Mouse (Mus musculus) midbrain, embryonic 15.5 days (tissue): Measurements from ENCODE around the gene Sart3. TPM values are rescaled to one million over a fixed set of nuclear protein-coding genes. Genes with fewer than 3 reads are reported as not detected.

ENCODE experiments used
- ATAC-seq: fragments of 200-750 bp; cut with Nextera tagmentation; replicated peaks from 2 replicates; pipeline ENCODE4 v1.8.0; 2017; ENCODE audit warnings: moderate TSS enrichment
- H3K27ac ChIP-seq: fragments of 300-500 bp; sonication (generic); 2 replicates; pipeline ENCODE4 v1.5.1; 2015; ENCODE audit warnings: mild to moderate bottlenecking, inconsistent platforms
- H3K27me3 ChIP-seq: fragments of 300-500 bp; sonication (generic); replicated peaks from 2 replicates; pipeline ENCODE4 v1.6.1; 2015; ENCODE audit warnings: inconsistent platforms
- H3K36me3 ChIP-seq: fragments of 300-500 bp; sonication (generic); replicated peaks from 2 replicates; pipeline ENCODE4 v1.6.1; 2015; ENCODE audit warnings: inconsistent platforms
- H3K4me1 ChIP-seq: fragments of 300-500 bp; sonication (generic); 2 replicates; pipeline ENCODE4 v1.6.1; 2015; ENCODE audit warnings: inconsistent platforms
- H3K4me2 ChIP-seq: fragments of 300-500 bp; sonication (generic); 2 replicates; pipeline ENCODE4 v1.6.1; 2015; ENCODE audit warnings: inconsistent platforms, mild to moderate bottlenecking, moderate library complexity
- H3K4me3 ChIP-seq: fragments of 300-500 bp; sonication (generic); 2 replicates; pipeline ENCODE4 v1.5.1; 2015; ENCODE audit warnings: mild to moderate bottlenecking, inconsistent platforms
- H3K9ac ChIP-seq: fragments of 300-500 bp; sonication (generic); 2 replicates; pipeline ENCODE4 v1.6.1; 2015; ENCODE audit warnings: mild to moderate bottlenecking, inconsistent platforms
- H3K9me3 ChIP-seq: fragments of 300-500 bp; sonication (generic); 2 replicates; pipeline ENCODE4 v1.6.1; 2016; ENCODE audit warnings: inconsistent platforms
- WGBS: fragments of 180-500 bp; shearing (Covaris S2); methylation state at CpG from one replicate; pipeline ENCODE4 v1.1.7; 2015; ENCODE audit warnings: mixed read lengths; 5-methylcytosine and 5-hydroxymethylcytosine counted together
- polyA plus RNA-seq: library from polyadenylated mRNA; unstranded; fragments of >200 nt; fragmentation: Nextera tagmentation; extraction: Ambion mirVana; gene quantifications from 2 replicates; pipeline ENCODE4 v1.2.1, GENCODE M21; 2015

Gene Sart3
- polyA plus RNA-seq, 1 experiment from 2014 or later = 57.5 TPM

DNA sequence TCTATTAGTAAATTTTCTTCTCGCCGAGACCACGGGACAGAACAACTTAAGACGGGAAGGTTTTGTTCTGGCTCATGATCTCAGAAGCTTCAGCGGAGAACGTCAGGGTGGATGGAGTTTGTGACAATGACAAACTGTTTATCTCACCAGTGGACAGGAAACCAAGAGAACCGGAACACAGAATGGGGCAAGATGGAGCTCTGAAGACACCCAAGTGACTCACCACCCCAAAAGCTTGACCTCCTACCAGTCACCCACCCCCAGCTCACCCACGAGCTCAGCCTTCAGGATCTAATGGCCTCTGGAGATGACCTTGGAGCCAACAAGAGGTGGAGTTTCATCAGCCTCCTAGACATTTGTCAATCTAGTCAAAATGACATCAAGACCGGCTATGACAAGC is 33.0 kb upstream of the Sart3 start:
- no peaks in the 10 kb centered on the region for H3K9me3 ChIP-seq
- H3K4me1 ChIP-seq = peaks cover 4% of the 10 kb centered on the region; the same call in 1 of the 2 replicates
- no peak overlapping the region for H3K9ac ChIP-seq
- no peaks in the 10 kb centered on the region for H3K36me3 ChIP-seq
- no peak overlapping the region for H3K4me3 ChIP-seq
- H3K27ac ChIP-seq = no peak overlapping the region
- ATAC-seq = no peak
- WGBS = 94% methylated on average over 9 of the region's 9 CpGs
- no peak overlapping the region for H3K4me2 ChIP-seq
- H3K27me3 ChIP-seq = no peaks in the 10 kb centered on the region

DNA sequence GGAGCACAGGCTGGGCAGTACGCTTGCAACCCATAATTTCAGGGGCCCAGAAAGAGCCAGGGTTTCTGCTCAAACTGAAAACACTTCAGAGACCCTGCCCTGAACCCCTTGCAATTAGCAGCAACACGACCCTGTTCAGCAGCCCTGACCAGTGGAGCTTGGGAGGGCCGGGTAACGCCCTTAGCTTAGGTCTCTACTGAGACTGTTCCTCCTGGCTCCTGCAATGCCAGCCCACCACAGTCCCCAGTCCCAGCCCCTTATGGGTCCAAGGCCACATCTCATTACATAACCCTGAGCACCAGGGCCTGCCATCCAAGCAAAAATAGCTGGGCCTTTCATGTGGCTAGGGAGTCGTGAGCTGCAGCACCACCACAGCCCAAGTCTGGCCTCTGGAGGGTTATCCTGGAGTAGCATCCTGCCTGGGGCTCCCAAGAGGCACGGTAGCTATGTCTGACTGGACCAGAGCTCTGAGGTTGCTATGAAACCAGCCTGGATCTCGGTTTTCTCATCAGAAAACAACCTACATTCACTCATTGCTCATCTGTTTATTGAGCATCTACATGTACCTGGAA is 32.2 kb upstream of the Sart3 start:
- H3K9ac ChIP-seq = no peak overlapping the region
- no peak overlapping the region for H3K4me3 ChIP-seq
- peaks cover 6% of the 10 kb centered on the region; the same call in 1 of the 2 replicates for H3K4me1 ChIP-seq
- no peak for ATAC-seq
- no peak overlapping the region for H3K4me2 ChIP-seq
- no peaks in the 10 kb centered on the region for H3K9me3 ChIP-seq
- no peak overlapping the region for H3K27ac ChIP-seq
- H3K36me3 ChIP-seq = no peaks in the 10 kb centered on the region
- H3K27me3 ChIP-seq = no peaks in the 10 kb centered on the region
- WGBS = 54% methylated on average over 7 of the region's 7 CpGs

DNA sequence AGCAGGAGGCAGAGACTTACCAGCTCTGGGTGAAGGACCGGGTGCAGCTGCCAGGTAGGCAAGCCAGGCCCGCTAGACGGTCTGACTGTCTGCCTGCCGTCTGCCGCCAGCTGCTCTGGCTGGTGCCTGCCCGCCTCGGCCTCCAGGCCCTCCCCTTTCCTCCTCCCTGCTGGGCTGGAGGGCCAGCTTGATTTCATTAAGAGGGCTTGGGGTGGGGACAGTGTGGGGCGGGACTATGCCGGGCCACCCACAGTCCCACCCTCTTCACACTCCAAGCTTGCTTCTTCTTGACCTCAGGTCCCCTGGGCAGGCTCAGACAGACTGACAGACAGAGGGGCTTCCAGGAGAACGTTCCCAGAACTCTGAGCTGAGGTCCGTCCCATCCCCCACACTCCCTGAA is 28.0 kb upstream of the Sart3 start, which contains the start of gene Tmem119:
TSS of gene Tmem119 (minus strand) at position 237 of the 400 bp plus-strand sequence.
- H3K27ac ChIP-seq = no peak within 1 kb of the TSS
- peaks cover 6% of the 10 kb centered on the region; the same call in 1 of the 2 replicates for H3K4me1 ChIP-seq
- H3K9me3 ChIP-seq = no peaks in the 10 kb centered on the region
- 2% methylated on average over 11 of the region's 11 CpGs for WGBS
- H3K9ac ChIP-seq = no peak within 1 kb of the TSS
- no peak within 1 kb of the TSS for H3K4me3 ChIP-seq
- no peak within 1 kb of the TSS for H3K4me2 ChIP-seq
- no peak; the same call in 1 of the 2 replicates for ATAC-seq
- H3K36me3 ChIP-seq = no peaks in the 10 kb centered on the region
- peaks cover 4% of the 10 kb centered on the region; the same call in 1 of the 2 replicates for H3K27me3 ChIP-seq

DNA sequence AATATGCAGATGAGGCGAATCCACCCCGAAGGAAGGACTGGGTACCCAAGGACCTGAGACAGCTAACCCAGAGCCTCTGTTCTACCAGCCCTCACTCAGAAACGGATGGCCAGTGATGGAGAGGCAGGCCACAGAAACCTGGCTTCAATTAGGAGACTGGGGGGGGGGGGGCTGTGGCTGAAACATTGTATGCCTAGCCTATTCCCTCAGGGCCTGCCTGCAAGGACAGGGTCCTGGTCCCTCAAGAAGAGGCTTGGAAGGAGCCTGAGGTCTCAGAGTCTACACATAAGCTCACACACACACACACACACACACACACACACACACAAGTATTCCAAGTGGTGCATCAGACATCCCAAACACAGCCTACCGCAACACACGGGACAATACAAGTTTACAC is 27.4 kb upstream of the Sart3 start:
- H3K9me3 ChIP-seq = no peaks in the 10 kb centered on the region
- ATAC-seq = no peak
- H3K4me1 ChIP-seq = peaks cover 6% of the 10 kb centered on the region; the same call in 1 of the 2 replicates
- no peak overlapping the region for H3K4me2 ChIP-seq
- H3K27ac ChIP-seq = no peak overlapping the region
- 40% methylated on average over 5 of the region's 5 CpGs for WGBS
- H3K27me3 ChIP-seq = peaks cover 4% of the 10 kb centered on the region; the same call in 1 of the 2 replicates
- H3K36me3 ChIP-seq = no peaks in the 10 kb centered on the region
- no peak overlapping the region for H3K4me3 ChIP-seq
- H3K9ac ChIP-seq = no peak overlapping the region

DNA sequence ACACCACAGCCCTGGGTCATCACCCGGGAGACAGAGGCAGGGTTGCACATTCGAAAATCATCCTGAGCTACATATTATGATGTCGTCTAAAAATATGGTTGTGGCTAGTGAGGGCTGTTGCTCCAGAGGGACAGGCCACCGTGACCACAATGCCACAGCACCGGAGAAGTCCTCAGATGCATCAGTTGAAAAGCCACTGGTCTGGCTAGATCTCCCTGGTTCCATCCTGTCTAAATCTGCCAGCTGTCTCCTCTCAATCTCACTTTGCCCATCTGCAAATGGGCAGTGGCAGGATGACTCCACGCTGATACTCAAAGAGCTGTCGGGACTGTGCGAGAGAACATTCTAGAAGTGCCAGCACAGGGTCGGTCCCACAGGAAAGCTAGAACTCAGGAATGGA is 26.2 kb upstream of the Sart3 start:
- no peak overlapping the region for H3K4me2 ChIP-seq
- no peak overlapping the region for H3K9ac ChIP-seq
- H3K4me3 ChIP-seq = no peak overlapping the region
- no peaks in the 10 kb centered on the region for H3K36me3 ChIP-seq
- peaks cover 4% of the 10 kb centered on the region; the same call in 1 of the 2 replicates for H3K27me3 ChIP-seq
- H3K27ac ChIP-seq = no peak overlapping the region
- no peak for ATAC-seq
- WGBS = 88% methylated on average over 9 of the region's 9 CpGs
- H3K4me1 ChIP-seq = peaks cover 6% of the 10 kb centered on the region; the same call in 1 of the 2 replicates
- H3K9me3 ChIP-seq = no peaks in the 10 kb centered on the region

DNA sequence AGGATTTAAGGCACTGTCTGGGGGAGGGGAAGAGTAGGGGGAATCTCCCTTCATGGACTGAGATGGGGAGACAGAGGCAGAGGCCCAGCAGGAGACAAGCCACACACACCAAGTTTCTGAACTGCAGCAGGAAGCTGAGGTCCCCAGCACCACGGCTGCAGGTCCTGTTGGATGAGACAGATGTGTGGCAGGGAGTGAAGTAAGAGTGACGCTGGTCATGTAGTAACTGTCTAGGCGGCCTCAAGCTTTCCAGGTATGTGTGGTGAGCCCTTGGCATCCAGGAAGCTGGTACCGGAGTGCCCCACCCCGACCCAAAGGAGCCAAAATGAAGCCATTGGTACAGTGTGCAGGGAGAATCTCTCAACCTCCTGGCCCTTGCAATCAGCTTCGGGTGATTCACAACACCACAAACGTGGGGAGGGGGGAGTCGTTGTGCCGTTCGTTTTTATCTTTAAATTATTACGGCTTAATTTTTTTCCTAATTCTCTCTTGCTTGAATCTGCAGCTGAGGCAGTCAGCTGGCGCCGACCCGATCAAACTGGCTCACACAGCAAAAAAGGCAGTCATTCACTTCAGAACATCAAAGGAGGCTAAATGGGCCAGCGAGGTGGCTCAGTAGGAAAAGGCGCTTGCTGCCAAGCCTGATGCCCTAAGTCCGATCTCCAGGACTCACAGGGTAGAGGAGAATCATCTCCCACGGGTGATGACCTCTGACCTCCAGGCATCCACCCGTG is 25.0 kb upstream of the Sart3 start:
- H3K4me2 ChIP-seq = no peak overlapping the region
- 12% methylated on average over 19 of the region's 19 CpGs for WGBS
- H3K9me3 ChIP-seq = no peaks in the 10 kb centered on the region
- ATAC-seq = no peak
- no peak overlapping the region for H3K4me3 ChIP-seq
- no peak overlapping the region for H3K27ac ChIP-seq
- H3K27me3 ChIP-seq = peaks cover 4% of the 10 kb centered on the region; the same call in 1 of the 2 replicates
- H3K4me1 ChIP-seq = peaks cover 6% of the 10 kb centered on the region; the same call in 1 of the 2 replicates
- H3K9ac ChIP-seq = no peak overlapping the region
- no peaks in the 10 kb centered on the region for H3K36me3 ChIP-seq

DNA sequence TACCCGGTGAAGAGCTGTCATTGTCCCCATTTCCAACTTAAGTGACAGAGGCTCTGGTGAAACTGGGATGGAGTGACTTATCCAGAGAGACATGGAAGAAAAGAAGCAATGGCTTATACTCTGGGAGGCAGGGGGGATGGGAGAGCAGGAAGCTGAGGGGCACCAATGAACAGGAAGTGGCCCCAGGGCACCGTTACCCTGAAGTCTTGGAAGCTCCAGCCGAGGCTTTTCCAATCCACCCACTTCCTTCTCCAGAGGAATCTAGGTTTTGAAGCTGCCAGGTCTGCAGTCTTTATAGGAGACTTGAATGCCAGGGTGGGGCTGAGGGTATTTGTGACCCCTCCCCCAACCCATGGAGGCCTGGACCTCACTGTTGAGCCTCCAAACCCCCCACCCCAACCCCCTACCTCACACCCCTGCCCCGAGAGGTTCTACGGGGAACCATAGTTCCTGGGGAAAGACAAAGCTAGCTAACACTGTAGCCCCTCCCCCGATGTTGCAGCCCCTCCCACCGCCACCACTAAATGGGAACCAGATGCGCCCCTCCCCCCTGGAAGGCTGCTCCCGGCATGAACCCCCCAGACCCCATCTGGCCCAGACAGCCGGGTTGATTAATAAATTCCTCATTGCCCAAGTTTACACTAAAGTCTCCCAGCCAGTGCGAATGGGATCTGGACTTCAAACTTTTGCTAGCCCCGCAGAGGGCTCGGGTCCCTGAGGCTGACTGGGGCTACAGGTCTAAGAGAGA is 24.3 kb upstream of the Sart3 start:
- Histone ChIP-seq H3K36me3 (no peaks in the 10 kb centered on the region), H3K27ac (no peak overlapping the region), H3K4me3 (no peak overlapping the region), H3K9me3 (no peaks in the 10 kb centered on the region), H3K27me3 (peaks cover 4% of the 10 kb centered on the region; the same call in 1 of the 2 replicates), H3K9ac (no peak overlapping the region), H3K4me2 (no peak overlapping the region), H3K4me1 (peaks cover 6% of the 10 kb centered on the region; the same call in 1 of the 2 replicates)
- 10% methylated on average over 13 of the region's 13 CpGs for WGBS
- no peak for ATAC-seq

DNA sequence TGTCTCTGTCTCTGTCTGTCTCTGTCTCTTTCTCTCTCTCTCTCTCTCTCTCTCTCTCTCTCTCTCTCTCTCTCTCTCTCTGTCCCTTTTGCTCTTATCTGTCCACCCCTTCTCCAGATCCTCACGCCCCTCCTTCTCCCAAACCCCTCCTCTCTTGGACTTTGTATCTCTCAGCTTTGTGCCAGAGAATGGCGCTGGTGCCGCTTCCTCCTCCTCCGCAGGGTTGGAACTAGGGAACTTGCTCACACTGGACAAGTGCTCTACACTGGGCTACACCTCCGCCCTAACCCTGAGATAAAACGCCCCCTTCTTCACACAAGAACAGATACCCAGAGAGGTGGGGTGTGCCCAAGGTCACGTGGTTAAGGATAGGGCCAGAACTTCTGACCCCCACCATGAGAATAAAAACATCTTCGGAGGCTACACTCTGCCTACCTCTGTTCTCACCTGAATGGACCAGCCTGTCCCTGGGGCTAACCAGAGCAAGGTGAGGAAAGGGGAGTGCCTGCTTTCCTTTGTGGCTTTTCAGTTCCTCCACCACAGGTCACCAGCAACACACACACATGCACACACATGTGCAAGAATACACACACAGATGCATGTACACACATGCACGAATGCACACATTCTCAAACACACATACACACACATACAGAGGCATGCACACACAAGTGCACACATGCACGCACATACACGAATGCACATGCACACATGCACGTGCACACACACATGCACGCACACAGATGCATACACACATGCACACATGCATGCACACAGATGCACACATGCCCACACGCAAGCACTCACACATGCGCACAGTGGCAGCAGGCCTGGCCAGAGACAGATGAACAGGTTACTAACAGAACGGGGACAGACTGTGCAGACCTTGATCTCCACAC is 19.1 kb upstream of the Sart3 start:
- H3K36me3 ChIP-seq = no peaks in the 10 kb centered on the region
- peaks cover 4% of the 10 kb centered on the region; the same call in 1 of the 2 replicates for H3K27me3 ChIP-seq
- no peak for ATAC-seq
- no peak overlapping the region for H3K27ac ChIP-seq
- H3K9me3 ChIP-seq = no peaks in the 10 kb centered on the region
- H3K9ac ChIP-seq = no peak overlapping the region
- no peaks in the 10 kb centered on the region for H3K4me1 ChIP-seq
- H3K4me2 ChIP-seq = no peak overlapping the region
- 86% methylated on average over 16 of the region's 16 CpGs for WGBS
- H3K4me3 ChIP-seq = no peak overlapping the region

DNA sequence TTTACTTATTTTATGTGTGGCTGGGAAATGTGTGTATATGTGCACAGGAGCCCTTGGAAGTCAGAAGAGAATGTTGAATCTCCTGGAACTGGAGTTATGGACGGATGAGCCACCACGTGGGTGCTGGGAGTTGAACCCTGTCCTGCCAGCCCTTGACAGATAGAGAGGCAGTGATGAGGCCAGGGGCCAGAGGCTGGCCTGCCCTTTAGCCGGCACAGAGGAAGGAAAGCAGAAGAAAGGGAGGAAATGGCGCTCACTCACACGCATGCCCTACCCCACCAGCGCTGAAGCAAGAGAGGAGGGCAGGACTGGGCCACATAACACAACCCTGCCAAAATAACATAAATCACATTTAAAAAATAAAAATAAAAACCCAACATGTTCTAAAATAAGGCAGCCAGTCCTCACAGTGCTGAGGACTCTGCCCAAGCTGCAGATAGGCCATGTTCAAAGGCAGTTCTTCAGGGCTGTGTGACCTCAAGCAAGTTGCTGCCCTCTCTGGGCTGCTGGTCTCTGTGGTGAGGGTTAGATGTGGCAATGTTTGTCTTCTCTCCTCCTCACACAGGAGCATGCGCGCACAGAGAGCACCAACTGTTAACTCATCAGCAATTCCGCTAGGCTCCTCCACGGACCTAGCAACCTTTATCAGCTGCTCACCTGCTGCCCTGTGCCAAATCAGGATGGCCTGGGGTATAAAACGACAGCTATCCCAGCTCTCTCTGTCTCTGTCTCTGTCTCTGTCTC is 18.3 kb upstream of the Sart3 start:
- Histone ChIP-seq H3K9me3 (no peaks in the 10 kb centered on the region), H3K4me2 (no peak overlapping the region), H3K27ac (no peak overlapping the region), H3K9ac (no peak overlapping the region), H3K27me3 (no peaks in the 10 kb centered on the region; the same call in 1 of the 2 replicates), H3K4me1 (no peaks in the 10 kb centered on the region), H3K4me3 (no peak overlapping the region), H3K36me3 (no peaks in the 10 kb centered on the region)
- WGBS = 82% methylated on average over 11 of the region's 11 CpGs
- no peak for ATAC-seq

DNA sequence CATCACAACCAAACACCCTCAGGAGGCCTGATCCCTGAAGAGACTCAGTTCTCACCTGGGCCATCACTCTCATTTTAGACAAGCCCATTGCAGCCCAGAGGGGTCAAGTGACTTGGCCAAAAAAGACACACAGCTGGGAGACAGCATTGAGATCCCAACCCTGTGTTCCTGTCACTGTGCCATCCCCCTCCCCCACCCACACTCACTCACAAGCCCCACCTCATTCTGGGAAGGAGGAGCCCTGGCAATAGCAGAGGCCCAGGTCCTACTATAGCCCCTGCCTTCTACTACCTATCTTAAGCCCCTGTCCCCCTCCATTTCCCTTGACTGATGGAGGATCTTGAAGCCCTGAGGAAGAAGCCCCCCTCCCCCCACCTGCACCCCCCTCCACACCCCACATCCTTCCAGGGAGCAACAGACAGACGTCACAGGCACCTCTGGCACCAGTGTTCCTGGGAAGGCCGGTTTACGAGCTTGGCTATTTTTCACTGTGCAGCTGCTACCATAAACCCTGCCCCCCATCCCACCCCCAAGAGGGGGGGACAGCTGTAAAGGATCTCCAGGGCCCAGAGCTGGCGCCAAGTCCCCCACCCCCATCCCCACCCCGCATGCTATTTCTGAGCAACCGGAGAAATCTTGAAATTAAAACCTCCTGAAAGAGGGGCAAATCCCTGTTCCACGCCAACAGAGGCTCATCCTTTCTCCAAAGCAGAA is 16.9 kb upstream of the Sart3 start:
- H3K4me1 ChIP-seq = no peaks in the 10 kb centered on the region
- peaks cover 7% of the 10 kb centered on the region for H3K27me3 ChIP-seq
- H3K27ac ChIP-seq = no peak overlapping the region
- H3K4me2 ChIP-seq = no peak overlapping the region
- H3K9ac ChIP-seq = no peak overlapping the region
- no peak overlapping the region for H3K4me3 ChIP-seq
- WGBS = 68% methylated on average over 7 of the region's 7 CpGs
- no peak for ATAC-seq
- H3K36me3 ChIP-seq = no peaks in the 10 kb centered on the region
- H3K9me3 ChIP-seq = no peaks in the 10 kb centered on the region

DNA sequence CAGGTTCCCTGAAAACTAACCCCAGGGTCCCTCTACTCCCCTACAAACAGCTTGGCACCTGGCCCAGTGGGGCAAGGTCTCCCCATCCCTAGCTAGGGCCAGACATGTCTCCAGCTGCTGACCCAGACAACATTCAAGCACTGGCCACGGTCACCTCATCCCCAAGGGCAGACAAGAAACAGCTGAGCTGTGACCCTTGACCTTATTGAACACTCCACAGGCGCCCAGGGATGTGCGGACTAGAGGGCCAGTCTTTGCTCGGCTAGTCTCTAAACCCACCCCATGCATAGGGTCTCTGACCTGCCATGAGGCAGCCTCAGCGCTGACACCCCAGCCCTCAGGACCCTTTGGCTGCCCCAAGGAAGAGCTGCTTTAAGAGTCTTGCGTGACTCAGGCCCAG is 16.3 kb upstream of the Sart3 start:
- no peak overlapping the region for H3K9ac ChIP-seq
- H3K27me3 ChIP-seq = peaks cover 12% of the 10 kb centered on the region
- WGBS = 54% methylated on average over 6 of the region's 6 CpGs
- no peak overlapping the region for H3K27ac ChIP-seq
- no peaks in the 10 kb centered on the region for H3K9me3 ChIP-seq
- H3K4me1 ChIP-seq = no peaks in the 10 kb centered on the region
- ATAC-seq = no peak
- H3K4me3 ChIP-seq = no peak overlapping the region
- no peaks in the 10 kb centered on the region for H3K36me3 ChIP-seq
- H3K4me2 ChIP-seq = no peak overlapping the region
